Mouse (Mus musculus): Measurements from ENCODE around the gene Mpzl1. TPM values are rescaled to one million over a fixed set of nuclear protein-coding genes. Genes with fewer than 3 reads are reported as not detected.

Mpzl1 gene
- total RNA-seq (2023) = 1.8 TPM

DNA sequence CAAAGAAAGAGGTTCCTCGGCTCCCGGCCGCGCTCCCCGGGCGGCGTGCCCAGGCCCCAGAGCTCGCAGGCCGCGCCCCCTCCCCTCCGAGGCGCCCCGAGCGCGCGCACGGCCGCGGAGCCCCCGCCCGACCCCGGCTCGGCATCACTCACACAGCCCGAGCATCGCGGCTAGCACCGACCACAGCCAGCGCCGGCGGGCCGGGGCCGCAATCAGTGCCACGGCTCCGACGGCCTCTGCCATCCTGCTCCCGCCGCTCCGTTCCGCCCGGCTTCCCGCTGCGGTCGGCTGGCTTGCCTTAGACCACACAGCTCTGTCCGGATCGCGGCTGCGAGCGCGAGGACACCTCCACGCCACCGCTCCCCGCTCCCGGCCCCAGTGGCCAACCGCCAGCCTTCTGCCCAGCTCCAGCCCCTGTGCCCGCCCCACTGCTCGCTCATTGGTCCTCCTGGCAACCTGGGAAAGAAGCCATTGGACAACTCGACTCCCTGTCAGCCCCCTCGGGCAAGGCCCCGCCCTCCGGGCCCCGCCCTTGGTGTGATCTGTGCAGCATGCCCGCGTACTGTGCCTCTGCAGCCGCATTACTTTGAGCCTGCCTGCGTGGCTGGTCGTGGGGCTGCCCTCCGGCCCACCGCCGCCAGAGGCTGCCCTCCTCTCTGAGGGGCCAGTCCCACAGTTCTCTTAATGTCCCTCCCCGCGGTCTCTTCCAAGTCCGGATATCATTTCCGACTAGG is at the start of gene Mpzl1:
Gene Mpzl1, minus strand, starts transcription at position 388 of the 734 bp plus-strand sequence.

Other genes with a start within 250 kb of the Mpzl1 start
- 39.2 TPM for gene Dcaf6, start 174.1 kb downstream of the Mpzl1 start, total RNA-seq (2023)
- gene Mpc2, start 173.9 kb downstream of the Mpzl1 start, total RNA-seq (2023) = 32.0 TPM
- 1.7 TPM for gene Adcy10, start 149.4 kb downstream of the Mpzl1 start, total RNA-seq (2023)
- 167 TPM for gene Rcsd1, start 75.2 kb upstream of the Mpzl1 start, total RNA-seq (2023)
- gene Creg1, start 129.2 kb upstream of the Mpzl1 start, total RNA-seq (2023) = 14.5 TPM
- 378 TPM for gene Cd247, start 154.1 kb upstream of the Mpzl1 start, total RNA-seq (2023)

Data from CD8-positive naive resting alpha-beta T cell, adult 57 days (primary cell).